Mouse (Mus musculus) 3T3-L1 (cell line): ENCODE results near the gene Slc2a4.

Source experiments
- DNase-seq: peaks from one replicate; pipeline ENCODE4 v3.0.0-alpha.2; 2015; ENCODE audit warnings: low read depth, low spot score

The Slc2a4 gene

DNA sequence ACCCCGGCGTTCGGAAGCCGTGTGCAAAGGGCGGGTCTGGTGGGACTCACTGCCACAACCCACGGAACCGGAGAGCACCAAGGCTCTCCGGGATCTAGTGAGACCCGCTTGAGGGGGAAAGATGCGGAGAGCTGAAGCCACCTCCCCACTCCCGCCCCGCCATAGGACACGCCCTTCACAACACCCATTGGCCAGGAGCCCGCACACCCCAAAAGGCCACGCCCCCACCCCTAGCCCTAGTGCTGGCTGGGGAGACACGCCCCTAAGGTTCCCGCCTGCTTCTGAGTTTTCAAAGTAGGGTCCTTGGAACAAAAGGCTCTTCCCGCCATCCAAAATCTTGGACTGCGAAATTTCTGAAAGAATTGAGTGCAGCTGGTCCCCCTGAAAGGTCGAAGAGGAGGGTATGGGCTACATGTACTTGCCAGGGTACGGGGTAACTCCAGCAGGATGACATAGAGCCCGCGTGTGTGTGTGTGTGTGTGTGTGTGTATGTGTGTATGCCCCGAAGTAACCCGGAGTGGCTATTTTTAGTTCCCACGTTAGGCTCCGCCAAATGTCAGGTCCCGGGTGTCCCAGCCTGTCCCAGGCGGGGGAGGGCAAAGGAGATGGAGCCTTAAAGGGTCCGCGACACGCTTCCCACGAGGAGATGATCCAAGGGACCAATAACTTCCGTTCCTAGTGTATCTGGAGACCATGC lies at the start of gene Slc2a4:
Gene Slc2a4 (minus strand): TSS at position 123 of the 697 bp plus-strand sequence.
- peak; percentile 40 for DNase-seq

DNA sequence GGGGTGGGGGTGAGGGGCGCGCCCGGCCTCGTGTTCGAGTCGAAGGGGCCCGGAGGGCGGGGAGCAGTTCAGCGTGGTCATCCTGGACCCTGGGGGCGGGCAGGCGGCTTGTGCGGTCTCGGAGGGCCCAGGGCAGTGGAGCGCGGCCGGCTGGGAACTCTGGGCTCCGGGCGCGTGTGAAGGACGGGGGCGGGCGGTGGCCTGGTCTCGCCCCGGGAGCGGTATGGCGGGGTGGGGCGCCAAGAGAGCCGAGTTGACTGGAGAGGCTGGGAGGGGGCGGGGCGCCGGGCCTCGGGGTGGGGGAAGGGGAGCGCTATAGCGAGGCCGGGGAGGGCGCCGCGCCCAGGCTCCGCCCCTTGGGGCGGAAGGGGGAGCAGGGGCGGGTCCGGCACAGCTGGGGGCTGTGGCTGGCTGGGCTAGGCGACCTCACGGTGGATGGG lies 49.1 kb upstream of the Slc2a4 start:
- DNase-seq, result peak; percentile 81

DNA sequence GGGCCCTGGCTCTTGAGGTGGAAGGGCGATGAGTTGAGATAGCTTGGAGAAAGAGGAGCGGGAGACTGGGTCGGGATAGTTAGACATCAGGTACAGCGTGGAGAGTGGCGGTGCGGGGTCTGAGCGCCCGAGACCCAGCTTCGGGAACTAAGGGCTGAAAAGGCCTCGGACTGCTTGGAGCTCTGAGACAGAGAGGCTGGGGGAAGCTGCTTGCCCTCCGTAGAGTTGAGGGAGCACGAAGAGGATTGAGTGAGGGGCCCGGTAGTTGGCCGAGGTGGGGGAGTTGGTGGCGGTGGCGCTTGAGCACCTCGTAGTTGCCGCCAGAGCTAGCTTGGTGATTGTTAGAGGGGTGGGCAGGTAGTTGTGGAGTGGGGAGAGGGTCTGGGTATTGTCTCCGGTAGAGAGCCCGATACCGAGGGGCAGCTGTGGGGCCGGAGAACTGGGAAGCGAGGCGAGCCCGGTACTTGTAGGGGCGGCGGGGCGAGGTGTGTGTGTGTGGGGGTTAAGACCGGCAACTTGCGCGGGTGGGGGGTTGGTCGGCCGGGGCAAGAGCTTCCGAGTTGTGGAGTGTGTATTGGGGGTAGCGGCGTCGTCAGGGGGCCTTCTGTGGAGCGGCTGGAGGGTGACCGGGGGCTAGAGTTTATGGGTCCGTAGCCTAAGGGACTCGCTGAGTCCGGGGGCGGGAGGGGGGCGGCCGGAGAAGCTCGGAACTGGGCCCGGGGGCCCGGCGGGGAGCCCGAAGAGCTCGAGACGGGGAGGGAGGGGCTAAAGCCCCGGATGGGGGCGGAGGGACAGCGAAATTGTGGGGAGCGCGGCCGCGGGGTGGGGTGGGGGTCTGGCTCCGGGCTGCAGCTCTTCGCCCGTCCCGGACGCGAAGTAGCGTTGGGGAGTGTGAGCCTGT lies 48.4 kb upstream of the Slc2a4 start:
- DNase-seq, result no peak

DNA sequence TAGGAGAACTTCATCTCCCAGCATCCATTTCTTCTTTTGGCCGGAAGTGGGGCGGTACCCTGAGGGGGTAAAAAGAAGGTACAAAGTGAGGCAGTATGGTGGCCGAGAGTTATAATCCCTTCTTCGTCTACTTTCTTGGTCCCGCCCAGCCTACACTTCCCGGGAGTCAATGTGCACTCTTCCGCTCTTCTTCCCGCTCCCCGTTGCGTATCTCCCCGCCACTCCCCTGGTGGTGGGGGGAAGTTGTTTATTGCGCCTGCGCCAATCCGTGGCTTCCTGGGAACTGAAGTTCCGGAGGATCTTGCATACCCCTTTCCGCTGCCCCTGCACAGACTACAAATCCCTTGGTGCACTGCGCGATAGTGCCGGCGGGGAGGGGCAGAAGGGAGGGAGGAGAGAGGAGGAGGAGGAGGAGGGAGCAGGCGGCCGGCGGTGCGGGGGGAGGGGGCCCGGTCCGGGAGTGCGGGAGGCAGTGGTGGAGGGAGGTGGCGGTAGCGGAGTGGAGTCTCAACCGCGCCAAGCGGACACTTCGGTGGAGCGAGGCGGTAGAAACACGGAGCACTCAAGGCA lies 47.5 kb upstream of the Slc2a4 start, which contains the start of gene Phf23:
Gene Phf23 (plus strand): TSS at position 387 of the 570 bp plus-strand sequence.
- DNase-seq, result peak; percentile 99

DNA sequence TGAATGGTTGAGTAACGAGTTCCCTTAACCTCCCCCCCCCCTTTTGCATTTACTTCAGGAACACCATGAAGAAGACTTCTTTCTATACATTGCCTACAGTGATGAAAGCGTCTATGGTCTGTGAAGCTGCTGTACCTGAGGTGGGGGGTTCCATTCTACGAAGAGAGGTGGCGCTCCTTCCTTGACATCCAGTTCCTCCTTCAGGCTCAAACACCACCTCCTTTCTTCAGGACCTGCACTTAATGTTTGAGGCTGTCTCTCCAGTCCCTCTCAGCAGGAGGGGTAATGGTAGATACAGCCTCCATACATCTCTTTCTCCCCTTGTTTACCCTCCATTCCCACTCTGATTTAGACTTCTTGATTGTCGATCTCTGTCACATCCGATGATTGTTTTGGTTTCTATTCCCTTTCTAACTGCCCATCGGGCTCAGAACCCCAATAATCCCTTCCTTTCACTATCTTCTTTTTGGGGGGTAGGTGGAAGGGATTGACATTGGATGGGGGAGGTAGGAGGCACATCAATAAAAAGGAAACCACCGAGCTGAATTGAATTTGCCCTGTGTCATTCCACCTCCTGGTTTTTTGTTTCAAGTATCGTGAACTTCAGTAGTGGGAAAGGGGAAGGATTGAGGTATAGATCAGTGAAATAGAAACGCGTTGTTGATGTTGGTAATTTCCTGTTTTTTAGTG lies 46.6 kb upstream of the Slc2a4 start:
- no peak for DNase-seq

DNA sequence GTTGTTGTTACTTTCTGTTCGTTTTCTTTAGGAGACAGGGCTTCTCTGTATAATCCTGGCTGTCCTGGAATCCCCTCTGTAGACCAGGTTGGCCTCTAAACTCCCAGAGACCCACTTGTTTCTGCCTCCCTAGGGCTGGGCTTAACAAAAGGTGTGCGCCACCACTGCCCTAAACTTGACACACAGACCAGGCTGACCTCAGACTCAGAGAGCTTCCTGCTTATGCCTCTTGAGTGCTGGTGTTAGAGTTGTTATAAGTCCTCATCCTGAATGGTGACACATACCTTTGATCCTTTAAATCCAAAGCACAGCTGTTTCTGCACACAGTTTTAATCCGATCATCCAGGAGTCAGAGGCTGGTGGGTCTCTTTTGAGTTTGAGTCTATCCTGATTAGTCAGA lies 44.9 kb upstream of the Slc2a4 start:
- DNase-seq, result no peak

DNA sequence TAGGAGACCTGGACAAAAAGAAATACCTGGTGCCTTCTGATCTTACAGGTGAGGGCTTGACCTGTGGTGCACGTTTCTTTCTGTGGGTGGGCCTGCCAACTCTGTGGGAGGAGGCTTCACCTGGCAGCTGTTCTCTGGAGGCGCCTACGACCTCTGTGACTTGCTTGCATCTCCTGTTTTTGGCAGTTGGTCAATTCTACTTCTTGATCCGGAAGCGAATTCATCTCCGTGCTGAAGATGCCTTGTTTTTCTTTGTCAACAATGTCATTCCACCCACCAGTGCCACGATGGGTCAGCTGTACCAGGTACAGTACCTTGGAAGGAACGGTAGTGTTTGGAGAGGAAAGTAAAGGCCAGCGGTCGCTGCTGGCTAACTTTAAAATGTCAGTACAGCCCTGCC lies 44.4 kb upstream of the Slc2a4 start:
- DNase-seq, result no peak

DNA sequence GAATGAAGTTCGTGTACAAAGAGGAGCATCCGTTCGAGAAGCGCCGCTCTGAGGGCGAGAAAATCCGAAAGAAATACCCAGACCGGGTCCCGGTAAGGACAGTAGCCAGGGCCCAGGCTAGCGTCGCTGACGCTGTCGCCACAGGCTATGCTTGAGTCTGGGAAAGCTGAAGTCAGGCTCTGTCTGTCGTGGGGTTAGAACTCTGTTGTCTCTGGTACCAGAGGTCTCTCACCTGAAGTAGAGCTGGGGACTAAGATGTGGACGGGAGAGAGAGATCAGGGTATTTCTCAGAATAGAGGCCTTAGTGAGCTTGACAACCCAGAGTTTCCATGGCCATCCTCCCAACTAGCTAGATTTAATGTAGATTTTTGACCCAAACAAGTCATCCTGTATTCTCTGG lies 43.7 kb upstream of the Slc2a4 start:
- DNase-seq, result no peak

DNA sequence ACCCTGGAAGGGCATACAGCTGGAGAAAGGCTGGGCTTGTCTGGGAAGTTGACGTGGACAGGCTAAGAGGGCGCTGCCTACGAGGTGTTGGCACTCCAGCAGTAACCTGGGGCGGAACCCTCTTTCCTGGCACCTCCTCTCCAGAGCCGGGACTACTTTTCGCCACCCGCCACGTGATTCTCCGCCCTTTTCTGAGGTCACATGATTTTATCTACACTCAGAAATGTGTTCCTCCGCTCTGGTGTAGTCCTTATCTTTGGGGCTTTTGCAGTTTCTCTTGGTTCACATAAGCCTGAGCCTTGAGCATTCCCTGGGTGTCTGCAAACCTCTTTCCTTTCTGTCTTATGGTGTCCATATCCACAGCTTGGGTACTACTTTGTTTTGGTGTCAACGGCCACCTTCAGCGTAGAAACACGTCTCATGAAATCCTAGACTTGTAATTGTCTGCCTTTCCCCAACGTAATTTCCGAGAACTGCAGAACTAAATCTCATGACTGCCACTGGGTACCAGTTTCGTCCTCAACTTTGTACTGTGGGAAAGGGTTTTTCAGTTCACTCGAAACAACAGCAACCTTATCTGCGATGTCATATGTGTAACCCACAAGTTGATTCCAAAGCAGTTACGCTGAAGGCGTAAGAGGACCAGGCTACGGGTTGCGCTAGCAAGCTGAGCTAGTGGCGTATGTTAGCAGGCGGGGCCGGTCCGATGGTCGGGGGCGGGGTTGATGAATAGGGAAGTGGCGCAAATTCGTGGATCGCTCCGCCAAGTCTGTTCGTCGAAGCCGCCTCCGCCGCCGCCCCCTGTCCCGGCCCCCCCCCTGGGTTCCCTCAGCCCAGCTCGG lies 43.1 kb upstream of the Slc2a4 start, which contains the start of gene Gabarap:
Gene Gabarap (plus strand): TSS at position 294 of the 842 bp plus-strand sequence.
- DNase-seq, result peak; percentile 98

DNA sequence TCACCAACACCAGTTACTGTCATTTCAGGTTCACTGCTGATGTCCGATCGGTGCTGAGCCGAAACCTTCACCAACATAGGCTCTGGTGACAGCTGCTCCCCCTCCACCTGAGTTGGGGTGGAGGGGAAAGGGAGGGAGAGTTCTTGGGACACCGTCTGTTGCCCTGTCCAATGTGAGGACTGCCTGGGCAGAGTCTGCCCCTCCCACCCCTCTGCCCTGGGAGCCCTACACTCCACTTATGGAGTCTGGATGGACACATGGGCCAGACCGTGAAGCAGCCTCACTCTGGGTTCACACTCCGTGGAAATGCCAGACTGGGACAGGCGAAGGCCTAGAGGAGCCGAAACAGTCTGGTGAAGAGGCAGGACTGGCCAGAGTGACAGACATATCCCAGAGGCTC lies 42.0 kb upstream of the Slc2a4 start:
- no peak for DNase-seq

DNA sequence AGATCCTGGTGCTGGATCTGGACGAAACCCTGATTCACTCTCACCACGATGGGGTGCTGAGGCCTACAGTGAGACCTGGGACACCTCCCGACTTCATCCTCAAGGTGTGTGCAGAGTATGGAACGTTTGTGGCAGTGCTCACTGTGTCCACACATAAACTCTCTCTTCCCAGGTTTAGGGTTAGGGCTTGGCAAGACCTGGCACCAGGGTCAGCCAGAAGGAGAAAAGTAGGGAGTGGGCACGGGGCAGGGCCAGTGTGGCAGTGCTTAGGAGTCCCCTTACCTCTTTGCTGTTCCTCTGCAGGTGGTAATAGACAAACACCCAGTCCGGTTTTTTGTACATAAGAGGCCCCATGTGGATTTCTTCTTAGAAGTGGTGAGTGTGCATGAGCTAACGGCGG lies 36.4 kb upstream of the Slc2a4 start:
- DNase-seq, result no peak

DNA sequence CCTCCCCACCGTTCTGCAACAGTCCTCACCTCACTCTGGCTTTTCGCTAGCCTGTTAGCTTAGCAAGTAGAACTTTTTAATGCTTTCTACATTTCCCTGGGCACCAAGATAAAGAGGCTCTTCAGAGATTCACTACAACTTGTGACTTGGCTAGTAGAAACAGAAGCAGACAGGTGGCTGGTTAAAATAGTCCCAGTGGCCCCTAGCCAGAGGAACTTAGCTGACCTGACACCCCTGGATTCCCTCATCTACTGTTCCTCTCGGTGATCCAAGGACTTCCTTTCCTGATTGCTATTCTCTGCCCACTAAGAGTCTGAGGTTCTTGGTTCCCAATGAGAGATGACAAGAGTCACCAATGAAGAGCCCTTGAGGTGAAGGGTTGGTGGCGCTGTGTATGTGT lies 35.4 kb upstream of the Slc2a4 start:
- no peak for DNase-seq

DNA sequence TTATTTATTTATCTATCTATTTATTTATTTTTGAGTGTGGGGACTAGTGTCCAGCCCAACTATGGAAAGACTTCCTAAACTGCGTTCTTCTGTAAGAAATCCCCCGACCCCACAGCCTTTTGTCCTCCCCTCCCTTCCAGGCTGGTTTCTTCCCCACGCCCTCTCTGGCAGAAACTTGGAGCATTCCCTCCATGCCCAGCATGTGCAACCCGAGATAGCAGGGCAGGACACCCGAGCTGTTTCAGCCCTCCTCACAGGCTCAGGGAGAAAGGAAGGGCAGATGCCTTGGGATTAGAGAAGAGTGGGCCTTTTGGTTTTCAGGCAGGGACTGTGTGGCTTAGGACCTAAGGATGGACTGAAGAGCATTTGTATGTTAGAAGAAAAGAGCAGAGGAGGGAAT lies 34.9 kb upstream of the Slc2a4 start:
- peak; percentile 50 for DNase-seq

DNA sequence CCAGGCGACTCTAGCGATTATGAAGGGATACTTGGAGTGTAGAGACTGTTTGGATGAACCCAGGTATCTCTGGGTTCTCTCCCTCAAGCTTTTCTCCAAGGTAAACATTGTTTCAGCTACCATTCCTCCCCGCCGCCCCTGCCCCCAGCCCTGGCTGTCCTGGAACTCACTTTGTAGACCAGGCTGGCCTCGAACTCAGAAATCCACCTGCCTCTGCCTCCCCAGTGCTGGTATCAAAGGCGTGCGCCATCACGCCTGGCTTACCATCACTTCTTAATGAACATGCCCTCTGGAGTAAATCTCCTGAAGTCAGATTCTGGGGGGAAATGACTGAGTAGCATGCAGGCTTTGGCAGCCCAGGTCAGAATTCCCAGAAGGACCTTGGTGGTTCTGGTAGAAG lies 34.2 kb upstream of the Slc2a4 start, which contains the start of gene Elp5:
Gene Elp5 (minus strand): TSS at position 293 of the 400 bp plus-strand sequence.
- no peak for DNase-seq

DNA sequence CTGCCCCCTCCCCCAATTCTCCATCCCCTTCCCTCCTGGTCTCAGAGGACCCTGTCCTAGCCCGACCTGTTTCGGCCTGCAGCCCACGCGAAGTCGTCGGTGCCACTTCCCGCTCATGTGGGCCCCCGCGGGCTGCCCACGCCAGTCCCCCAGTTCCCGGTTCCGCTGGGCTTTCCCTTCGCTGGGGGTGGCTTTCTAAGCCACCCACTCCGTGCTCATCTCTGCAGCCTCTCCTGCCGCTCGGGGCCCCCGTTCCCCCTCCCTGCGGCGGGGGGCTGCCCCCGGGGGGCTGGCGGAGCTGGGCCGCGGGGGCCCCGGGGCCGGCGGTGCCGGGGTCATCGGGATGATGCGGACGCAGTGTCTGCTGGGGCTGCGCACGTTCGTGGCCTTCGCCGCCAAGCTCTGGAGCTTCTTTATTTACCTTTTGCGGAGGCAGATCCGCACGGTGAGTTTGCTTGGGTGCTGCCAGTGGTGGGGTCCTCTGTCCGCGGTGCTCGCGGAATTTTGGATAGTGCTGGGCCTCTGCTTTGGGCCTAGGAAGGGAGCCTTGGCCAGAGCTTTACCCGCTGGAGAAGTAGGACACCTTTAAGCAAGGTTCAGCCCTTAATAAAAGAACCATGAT lies 33.3 kb upstream of the Slc2a4 start, which contains the start of gene Ctdnep1:
Gene Ctdnep1 (plus strand): TSS at position 16 of the 622 bp plus-strand sequence.
- peak; percentile 41 for DNase-seq

DNA sequence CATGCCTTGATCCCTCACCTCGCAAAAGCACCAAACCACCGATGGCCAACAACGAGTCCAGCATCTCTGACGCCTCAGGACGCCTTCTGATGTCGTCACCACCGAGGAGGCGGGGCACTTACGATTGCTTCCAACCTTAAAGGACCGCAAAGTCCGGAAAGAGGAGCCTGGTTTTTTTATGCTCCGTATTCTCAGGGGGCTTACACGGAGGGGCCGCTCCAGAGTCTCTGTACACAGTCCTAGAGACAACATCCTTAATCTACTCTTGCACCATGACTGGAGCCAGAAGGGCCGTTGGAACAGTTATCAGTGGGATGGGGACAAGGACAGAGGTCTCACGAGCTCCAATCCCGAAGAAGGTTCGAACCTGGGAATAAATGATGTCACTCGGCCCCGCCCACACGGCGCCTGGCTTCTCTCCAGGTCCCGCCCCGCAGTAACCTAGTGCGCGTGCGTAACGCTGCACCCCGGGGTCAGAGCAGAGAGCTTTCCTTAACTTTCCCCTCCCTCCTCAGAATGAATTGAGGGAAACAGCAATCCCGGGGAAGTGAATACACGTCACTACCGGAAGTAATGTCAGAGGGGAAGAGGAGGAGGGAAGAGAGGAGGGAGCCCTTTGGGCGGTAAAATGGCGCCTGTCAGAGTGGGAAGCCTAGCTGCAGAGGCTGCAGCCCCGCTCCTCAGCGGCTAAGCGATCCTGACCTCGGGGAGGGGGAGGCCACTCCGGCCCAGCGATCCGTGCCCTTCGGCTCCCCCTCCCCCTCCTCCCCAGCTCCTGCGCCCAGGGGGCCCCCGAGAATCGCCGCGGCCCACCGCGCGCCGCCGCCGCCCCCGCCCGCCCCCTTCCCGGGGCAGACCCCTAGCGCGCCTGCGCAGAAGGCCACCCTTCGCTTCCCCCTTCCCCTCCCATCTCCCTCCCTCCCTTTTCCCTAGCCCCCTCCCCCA lies 32.5 kb upstream of the Slc2a4 start:
- DNase-seq, result peak; percentile 99

DNA sequence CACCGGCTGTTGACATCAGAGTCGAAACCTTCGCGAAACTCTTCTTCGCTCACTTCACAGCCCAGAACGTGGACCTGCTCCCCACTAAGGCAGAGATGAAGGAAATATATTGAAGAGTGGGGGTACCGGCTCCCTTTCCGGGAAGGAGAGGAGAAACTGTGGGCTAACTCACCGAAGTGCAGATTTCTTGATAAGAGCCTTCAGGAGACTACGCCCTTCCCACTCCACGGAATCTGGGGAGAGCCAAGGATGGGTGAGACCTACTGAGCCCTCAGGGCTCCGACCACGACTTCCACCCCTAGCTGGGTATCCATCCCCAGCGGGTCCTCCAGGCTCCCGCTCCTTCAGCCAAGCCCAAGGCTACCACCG lies 31.8 kb upstream of the Slc2a4 start:
- DNase-seq, result no peak

DNA sequence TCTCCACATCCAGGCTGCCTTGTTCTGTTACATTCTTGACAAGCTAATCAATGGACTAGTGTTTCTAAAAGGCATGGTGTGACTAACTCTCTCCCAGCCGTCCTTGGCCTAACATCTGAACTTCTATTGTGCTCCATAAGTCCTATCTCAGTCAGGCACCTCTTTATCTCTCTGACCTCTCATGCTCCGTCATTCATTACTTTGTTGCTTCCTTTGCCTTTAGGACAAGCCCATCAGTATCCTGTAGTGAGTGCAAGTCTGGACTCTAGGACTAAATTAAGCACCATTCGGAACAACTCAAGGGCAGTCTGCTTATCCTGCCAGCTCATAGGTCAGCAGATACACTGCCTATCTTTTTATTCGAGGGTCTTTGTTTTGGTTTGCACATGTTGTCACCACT lies 28.3 kb upstream of the Slc2a4 start:
- no peak for DNase-seq

DNA sequence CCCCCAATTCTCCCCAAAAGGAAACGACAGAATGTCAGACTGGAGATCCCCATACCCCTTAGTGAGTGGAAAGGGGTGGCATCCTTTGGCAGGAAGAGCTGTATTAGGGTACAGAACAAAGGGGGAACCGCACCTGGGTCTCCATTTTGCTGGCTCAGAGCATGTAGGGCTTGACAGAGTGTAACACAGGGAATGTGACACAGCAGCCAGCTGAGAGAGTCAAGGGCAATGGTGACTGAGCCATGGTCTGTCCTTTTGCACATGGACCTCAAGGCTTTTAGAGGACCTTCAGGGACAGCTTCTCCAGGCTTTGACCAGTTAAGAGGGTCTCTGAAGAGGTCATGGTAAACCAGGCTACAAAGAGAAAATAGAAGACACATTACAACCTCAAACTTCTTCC lies 26.9 kb upstream of the Slc2a4 start:
- no peak for DNase-seq
